Mouse (Mus musculus) hindbrain, embryonic 11.5 days (tissue): ENCODE measurements around the gene Ptger1. TPM values are rescaled to one million over a fixed set of nuclear protein-coding genes. Genes with fewer than 3 reads are reported as not detected.
A peak's percentile ranks its signal among the peaks of the same experiment; 100 is the strongest.

Experiments used
- ATAC-seq: fragments of 200-750 bp; cut with Nextera tagmentation; 2 replicates; pipeline ENCODE4 v1.8.0; 2017; ENCODE audit warnings: mild to moderate bottlenecking, moderate TSS enrichment, moderate library complexity; ENCODE audit not compliant: low FRiP score
- DNase-seq: peaks from one replicate; pipeline ENCODE4 v3.0.0-alpha.2; 2015; ENCODE audit warnings: low spot score
- H3K27ac ChIP-seq: fragments of 300-500 bp; sonication (generic); 2 replicates; pipeline ENCODE4 v1.5.1; 2014; ENCODE audit warnings: mild to moderate bottlenecking, low read depth, low read length
- H3K27me3 ChIP-seq: fragments of 300-500 bp; sonication (generic); 2 replicates; pipeline ENCODE4 v1.6.1; 2014; ENCODE audit warnings: mild to moderate bottlenecking, low read length, moderate library complexity, mixed read lengths; ENCODE audit not compliant: control insufficient read depth, insufficient read depth
- H3K36me3 ChIP-seq: fragments of 300-500 bp; sonication (generic); 2 replicates; pipeline ENCODE4 v1.6.1; 2014; ENCODE audit warnings: mild to moderate bottlenecking, low read length, moderate library complexity, mixed read lengths; ENCODE audit not compliant: control insufficient read depth, insufficient read depth
- H3K4me1 ChIP-seq: fragments of 300-500 bp; sonication (generic); replicated peaks from 2 replicates; pipeline ENCODE4 v1.6.1; 2014; ENCODE audit warnings: low read length, mixed read lengths; ENCODE audit not compliant: control insufficient read depth, insufficient read depth
- H3K4me2 ChIP-seq: fragments of 300-500 bp; sonication (generic); replicated peaks from 2 replicates; pipeline ENCODE4 v1.6.1; 2014; ENCODE audit warnings: mild to moderate bottlenecking, low read depth, low read length
- H3K4me3 ChIP-seq: fragments of 300-500 bp; sonication (generic); 2 replicates; pipeline ENCODE4 v1.5.1; 2014; ENCODE audit warnings: low read depth, low read length
- H3K9ac ChIP-seq: fragments of 300-500 bp; sonication (generic); 2 replicates; pipeline ENCODE4 v1.6.1; 2014; ENCODE audit warnings: low read depth, low read length
- H3K9me3 ChIP-seq: fragments of 300-500 bp; sonication (generic); 2 replicates; pipeline ENCODE4 v1.6.1; 2016; ENCODE audit warnings: low read length; ENCODE audit not compliant: control insufficient read depth
- WGBS: fragments of 180-500 bp; shearing (Covaris S2); extraction: QIAGEN DNeasy Blood & Tissue Kit; methylation state at CpG from one replicate; pipeline ENCODE4 v1.1.7; 2014; 5-methylcytosine and 5-hydroxymethylcytosine counted together
- polyA plus RNA-seq: library from polyadenylated mRNA; unstranded; fragments of >200 nt; fragmentation: Nextera tagmentation; extraction: Ambion mirVana; gene quantifications from 2 replicates; pipeline ENCODE4 v1.2.1, GENCODE M21; 2014

The Ptger1 gene
- 0.49 and 1.0 TPM in 2 replicates for polyA plus RNA-seq

- Histone ChIP-seq H3K27ac (no peak within 1 kb of the TSS), H3K9me3 (no peaks in the 10 kb centered on the region), H3K9ac (0 out of 2 replicates have a peak within 1 kb of the TSS, but pooled peaks have one; percentile 23), H3K4me3 (no peak within 1 kb of the TSS), H3K4me1 (peaks cover 9% of the 10 kb centered on the region), H3K4me2 (no peak within 1 kb of the TSS), H3K36me3 (no peaks in the 10 kb centered on the region), H3K27me3 (peaks cover 6% of the 10 kb centered on the region)
- ATAC-seq (no peak), DNase-seq (peak; percentile 17)
- 39% methylated on average over 14 of the region's 14 CpGs for WGBS
These were observed at the start of gene Ptger1 for GRCm38 (mm10) chr8:83665969-83666865. Gene Ptger1, plus strand, starts transcription at chr8:83666678.

GRCm38 (mm10) chr8:83617111-83617510 is 49.4 kb upstream of the Ptger1 start:
- H3K4me2 ChIP-seq, result no peak overlapping the region
- no peaks in the 10 kb centered on the region for H3K27me3 ChIP-seq
- DNase-seq (no peak), ATAC-seq (no peak)
- 83% methylated on average over 2 of the region's 2 CpGs for WGBS
- no peaks in the 10 kb centered on the region for H3K4me1 ChIP-seq
- peaks cover 6% of the 10 kb centered on the region; the same call in 1 of the 2 replicates for H3K36me3 ChIP-seq
- no peaks in the 10 kb centered on the region for H3K9me3 ChIP-seq
- H3K27ac ChIP-seq, result no peak overlapping the region
- H3K9ac ChIP-seq, result no peak overlapping the region
- no peak overlapping the region for H3K4me3 ChIP-seq

- Histone ChIP-seq H3K27me3 (no peaks in the 10 kb centered on the region), H3K4me2 (no peak overlapping the region), H3K9ac (no peak overlapping the region), H3K4me1 (no peaks in the 10 kb centered on the region), H3K4me3 (no peak overlapping the region), H3K9me3 (no peaks in the 10 kb centered on the region), H3K36me3 (no peaks in the 10 kb centered on the region), H3K27ac (no peak overlapping the region)
- 98% methylated on average over 2 of the region's 2 CpGs for WGBS
- DNase-seq, result no peak
- ATAC-seq, result no peak
These were observed 47.9 kb upstream of the Ptger1 start for GRCm38 (mm10) chr8:83618566-83618965.

- Histone ChIP-seq H3K27me3 (no peaks in the 10 kb centered on the region), H3K36me3 (no peaks in the 10 kb centered on the region), H3K27ac (no peak overlapping the region), H3K4me2 (no peak overlapping the region), H3K4me3 (no peak overlapping the region), H3K9ac (no peak overlapping the region), H3K4me1 (no peaks in the 10 kb centered on the region), H3K9me3 (no peaks in the 10 kb centered on the region)
- ATAC-seq (no peak), DNase-seq (no peak)
- WGBS, result 88% methylated on average over 9 of the region's 9 CpGs
These were observed 46.8 kb upstream of the Ptger1 start for GRCm38 (mm10) chr8:83619568-83620285.

GRCm38 (mm10) chr8:83621691-83622388 is 44.6 kb upstream of the Ptger1 start:
- DNase-seq (no peak), ATAC-seq (peak; percentile 65)
- 63% methylated on average over 15 of the region's 15 CpGs for WGBS
- Histone ChIP-seq H3K27me3 (no peaks in the 10 kb centered on the region), H3K36me3 (no peaks in the 10 kb centered on the region), H3K9me3 (no peaks in the 10 kb centered on the region), H3K4me3 (peak overlapping the region; percentile 21), H3K27ac (no peak overlapping the region), H3K4me2 (peak overlapping the region; percentile 51), H3K4me1 (no peaks in the 10 kb centered on the region), H3K9ac (peak overlapping the region; percentile 24; the same call in 1 of the 2 replicates)

GRCm38 (mm10) chr8:83622389-83622989 is 44.0 kb upstream of the Ptger1 start:
- peak overlapping the region; percentile 21 for H3K4me3 ChIP-seq
- 12% methylated on average over 23 of the region's 23 CpGs for WGBS
- H3K9ac ChIP-seq, result peak overlapping the region; percentile 24; the same call in 1 of the 2 replicates
- H3K27me3 ChIP-seq, result no peaks in the 10 kb centered on the region
- no peaks in the 10 kb centered on the region for H3K4me1 ChIP-seq
- H3K36me3 ChIP-seq, result no peaks in the 10 kb centered on the region
- ATAC-seq (peak; percentile 92), DNase-seq (peak; percentile 91)
- H3K9me3 ChIP-seq, result no peaks in the 10 kb centered on the region
- H3K27ac ChIP-seq, result no peak overlapping the region
- H3K4me2 ChIP-seq, result peak overlapping the region; percentile 51

- no peak overlapping the region for H3K4me2 ChIP-seq
- H3K4me3 ChIP-seq, result no peak overlapping the region
- 95% methylated on average over 7 of the region's 7 CpGs for WGBS
- DNase-seq (no peak), ATAC-seq (no peak)
- no peak overlapping the region for H3K9ac ChIP-seq
- no peak overlapping the region for H3K27ac ChIP-seq
- no peaks in the 10 kb centered on the region for H3K27me3 ChIP-seq
- no peaks in the 10 kb centered on the region for H3K9me3 ChIP-seq
- no peaks in the 10 kb centered on the region for H3K4me1 ChIP-seq
- H3K36me3 ChIP-seq, result no peaks in the 10 kb centered on the region
These were observed 42.9 kb upstream of the Ptger1 start for GRCm38 (mm10) chr8:83623549-83623948.

- no peaks in the 10 kb centered on the region for H3K4me1 ChIP-seq
- H3K9ac ChIP-seq, result no peak overlapping the region
- DNase-seq, result peak; percentile 32
- WGBS, result 47% methylated on average over 3 of the region's 3 CpGs
- H3K27ac ChIP-seq, result no peak overlapping the region
- no peak for ATAC-seq
- H3K27me3 ChIP-seq, result no peaks in the 10 kb centered on the region
- H3K36me3 ChIP-seq, result no peaks in the 10 kb centered on the region
- H3K4me2 ChIP-seq, result no peak overlapping the region
- no peaks in the 10 kb centered on the region for H3K9me3 ChIP-seq
- H3K4me3 ChIP-seq, result no peak overlapping the region
These were observed 41.7 kb upstream of the Ptger1 start for GRCm38 (mm10) chr8:83624739-83625138.
